Mouse (Mus musculus) MEL (cell line): Measurements from ENCODE around the gene Pgm2. TPM values are rescaled to one million over a fixed set of nuclear protein-coding genes. Genes with fewer than 3 reads are reported as not detected.
A peak's percentile ranks its signal among the peaks of the same experiment; 100 is the strongest.

Experiments used
- DNase-seq: peaks from one replicate; pipeline ENCODE4 v3.0.0; 2011; ENCODE audit warnings: low read depth, low spot score
- H3K27ac ChIP-seq: 2 replicates; pipeline ENCODE4 v1.5.1; 2012; ENCODE audit warnings: low read depth, mild to moderate bottlenecking, control low read depth, low read length, moderate library complexity; ENCODE audit not compliant: control insufficient read depth
- H3K27me3 ChIP-seq, 2 experiments: fragments of 150-350 bp in 1 of 2; sonication (generic) in 1 of 2; 2 replicates each; pipeline ENCODE4 v1.6.1; 2012; ENCODE audit warnings: low read length in 2 of 2, mild to moderate bottlenecking in 2 of 2, improper control_type of control experiment in 1 of 2, moderate library complexity in 1 of 2; ENCODE audit not compliant: insufficient read depth in 2 of 2, control insufficient read depth in 1 of 2
- H3K36me3 ChIP-seq, 2 experiments: 2 replicates each; pipeline ENCODE4 v1.6.1; 2012 to 2014; ENCODE audit warnings: low read length in 2 of 2, improper control_type of control experiment in 1 of 2, inconsistent platforms in 1 of 2, mild to moderate bottlenecking in 1 of 2; ENCODE audit not compliant: insufficient read depth in 2 of 2, control insufficient read depth in 1 of 2
- H3K4me1 ChIP-seq, 2 experiments: fragments of 150-350 bp in 1 of 2; sonication (generic) in 1 of 2; 2 replicates each; pipeline ENCODE4 v1.6.1; 2012; ENCODE audit warnings: low read length in 2 of 2, improper control_type of control experiment in 1 of 2, mild to moderate bottlenecking in 1 of 2; ENCODE audit not compliant: insufficient read depth in 2 of 2, control insufficient read depth in 1 of 2
- H3K4me3 ChIP-seq, 2 experiments: fragments of 150-350 bp in 1 of 2; sonication (generic) in 1 of 2; 2 replicates each; pipeline ENCODE4 v1.5.1; 2012; ENCODE audit warnings: low read depth in 2 of 2, low read length in 2 of 2, mild to moderate bottlenecking in 2 of 2, moderate library complexity in 2 of 2, control low read depth in 1 of 2, improper control_type of control experiment in 1 of 2; ENCODE audit not compliant: control insufficient read depth in 1 of 2, insufficient read depth in 1 of 2
- H3K79me2 ChIP-seq: 2 replicates; pipeline ENCODE4 v1.6.1; 2012; ENCODE audit warnings: mild to moderate bottlenecking, low read length, moderate library complexity; ENCODE audit not compliant: control insufficient read depth, poor library complexity, insufficient read depth
- H3K9ac ChIP-seq: 2 replicates; pipeline ENCODE4 v1.6.1; 2012; ENCODE audit warnings: low read depth, mild to moderate bottlenecking, control low read depth, low read length, moderate library complexity; ENCODE audit not compliant: control insufficient read depth, poor library complexity, severe bottlenecking
- H3K9me3 ChIP-seq: fragments of 150-350 bp; sonication (generic); replicated peaks from 2 replicates; pipeline ENCODE4 v1.6.1; 2012; ENCODE audit warnings: mild to moderate bottlenecking, low read length, improper control_type of control experiment, moderate library complexity; ENCODE audit not compliant: insufficient read depth
- CHD1 ChIP-seq: IDR thresholded peaks from 2 replicates; pipeline ENCODE4 v1.6.1; 2012; ENCODE audit warnings: low read depth, mild to moderate bottlenecking, inconsistent platforms, low read length, improper control_type of control experiment
- CTCF ChIP-seq, 3 experiments: IDR thresholded peaks in 2 of 3; conservative IDR thresholded peaks in 1 of 3; 2 replicates each; pipeline ENCODE4 v1.5.1; 2011 to 2012; ENCODE audit warnings: low read length in 3 of 3, low read depth in 2 of 3, mild to moderate bottlenecking in 2 of 3, improper control_type of control experiment in 1 of 3, inconsistent platforms in 1 of 3, mixed read lengths in 1 of 3, moderate library complexity in 1 of 3; ENCODE audit not compliant: control insufficient read depth in 1 of 3, insufficient read depth in 1 of 3, poor library complexity in 1 of 3, severe bottlenecking in 1 of 3
- ELF1 ChIP-seq: IDR thresholded peaks from 2 replicates; pipeline ENCODE4 v1.6.1; 2014; ENCODE audit warnings: low read depth, mild to moderate bottlenecking, inconsistent platforms, low read length, improper control_type of control experiment, moderate library complexity
- EP300 ChIP-seq, 2 experiments: IDR thresholded peaks; 2 replicates each; pipeline ENCODE4 v1.6.1; 2011; ENCODE audit warnings: improper control_type of control experiment in 2 of 2, low read length in 2 of 2, low read depth in 1 of 2, mild to moderate bottlenecking in 1 of 2
- ETS1 ChIP-seq: IDR thresholded peaks from 2 replicates; pipeline ENCODE4 v1.6.1; 2012; ENCODE audit warnings: low read depth, mild to moderate bottlenecking, inconsistent platforms, low read length, improper control_type of control experiment, moderate library complexity
- GABPA ChIP-seq: IDR thresholded peaks from 2 replicates; pipeline ENCODE4 v1.6.1; 2012; ENCODE audit warnings: low read depth, mild to moderate bottlenecking, inconsistent platforms, low read length, improper control_type of control experiment, moderate library complexity
- GATA1 ChIP-seq: IDR thresholded peaks from 2 replicates; pipeline ENCODE4 v1.6.1; 2011; ENCODE audit warnings: low read depth, low read length, improper control_type of control experiment
- MAFK ChIP-seq: IDR thresholded peaks from 2 replicates; pipeline ENCODE4 v1.6.1; 2011; ENCODE audit warnings: low read depth, mild to moderate bottlenecking, low read length, improper control_type of control experiment, borderline replicate concordance
- MAX ChIP-seq: IDR thresholded peaks from 2 replicates; pipeline ENCODE4 v1.6.1; 2011; ENCODE audit warnings: low read length, improper control_type of control experiment
- MEF2A ChIP-seq: IDR thresholded peaks from 2 replicates; pipeline ENCODE4 v1.6.1; 2014; ENCODE audit warnings: low read depth, mild to moderate bottlenecking, inconsistent platforms, low read length, improper control_type of control experiment; ENCODE audit not compliant: poor library complexity, insufficient replicate concordance, severe bottlenecking; ENCODE audit errors: extremely low read depth
- MXI1 ChIP-seq: IDR thresholded peaks from 2 replicates; pipeline ENCODE4 v1.6.1; 2011; ENCODE audit warnings: mild to moderate bottlenecking, low read depth, low read length, improper control_type of control experiment
- MYB ChIP-seq: IDR thresholded peaks from 2 replicates; pipeline ENCODE4 v1.6.1; 2011; ENCODE audit warnings: mild to moderate bottlenecking, low read depth, low read length, improper control_type of control experiment
- MYC ChIP-seq: IDR thresholded peaks from 2 replicates; pipeline ENCODE4 v1.6.1; 2011; ENCODE audit warnings: low read depth, mild to moderate bottlenecking, low read length, improper control_type of control experiment, moderate library complexity
- NELFE ChIP-seq: IDR thresholded peaks from 2 replicates; pipeline ENCODE4 v1.6.1; 2011; ENCODE audit warnings: low read depth, low read length, improper control_type of control experiment
- NRF1 ChIP-seq: IDR thresholded peaks from 2 replicates; pipeline ENCODE4 v1.6.1; 2014; ENCODE audit warnings: low read depth, mild to moderate bottlenecking, inconsistent platforms, low read length, improper control_type of control experiment, moderate library complexity; ENCODE audit not compliant: poor library complexity, insufficient read depth, severe bottlenecking
- RAD21 ChIP-seq: IDR thresholded peaks from 2 replicates; pipeline ENCODE4 v1.6.1; 2011; ENCODE audit warnings: mild to moderate bottlenecking, low read depth, low read length, improper control_type of control experiment
- RCOR1 ChIP-seq: IDR thresholded peaks from 2 replicates; pipeline ENCODE4 v1.6.1; 2012; ENCODE audit warnings: low read depth, mild to moderate bottlenecking, inconsistent platforms, low read length, improper control_type of control experiment
- SIN3A ChIP-seq: IDR thresholded peaks from 2 replicates; pipeline ENCODE4 v1.6.1; 2012; ENCODE audit warnings: low read length, improper control_type of control experiment, inconsistent platforms
- SMC3 ChIP-seq: IDR thresholded peaks from 2 replicates; pipeline ENCODE4 v1.6.1; 2011; ENCODE audit warnings: low read depth, low read length, improper control_type of control experiment
- TBP ChIP-seq: IDR thresholded peaks from 2 replicates; pipeline ENCODE4 v1.8.0; 2011; ENCODE audit warnings: low read depth, low read length, improper control_type of control experiment
- TCF12 ChIP-seq: IDR thresholded peaks from 2 replicates; pipeline ENCODE4 v1.6.1; 2014; ENCODE audit warnings: low read depth, mild to moderate bottlenecking, inconsistent platforms, low read length, improper control_type of control experiment, moderate library complexity
- USF2 ChIP-seq, 2 experiments: IDR thresholded peaks; 2 replicates each; pipeline ENCODE4 v1.6.1; 2011 to 2012; ENCODE audit warnings: improper control_type of control experiment in 2 of 2, low read length in 2 of 2, borderline replicate concordance in 1 of 2, inconsistent platforms in 1 of 2, low read depth in 1 of 2, mild to moderate bottlenecking in 1 of 2; ENCODE audit not compliant: insufficient read depth in 1 of 2
- ZC3H11A ChIP-seq: IDR thresholded peaks from 2 replicates; pipeline ENCODE4 v1.6.1; 2012; ENCODE audit warnings: low read depth, mild to moderate bottlenecking, inconsistent platforms, low read length, improper control_type of control experiment
- ZKSCAN1 ChIP-seq: IDR thresholded peaks from 2 replicates; pipeline ENCODE4 v1.6.1; 2012; ENCODE audit warnings: low read depth, mild to moderate bottlenecking, inconsistent platforms, low read length, improper control_type of control experiment, moderate library complexity
- ZMIZ1 ChIP-seq: IDR thresholded peaks from 2 replicates; pipeline ENCODE4 v1.6.1; 2012; ENCODE audit warnings: low read depth, mild to moderate bottlenecking, inconsistent platforms, low read length, improper control_type of control experiment, moderate library complexity
- ZNF384 ChIP-seq: IDR thresholded peaks from 2 replicates; pipeline ENCODE4 v1.6.1; 2012; ENCODE audit warnings: low read depth, mild to moderate bottlenecking, inconsistent platforms, low read length, improper control_type of control experiment
- polyA plus RNA-seq, 2 experiments: library from polyadenylated mRNA; stranded (reverse) in 1 of 2; unstranded in 1 of 2; fragments of >175 nt in 1 of 2; fragments of >200 nt in 1 of 2; gene quantifications; 2 replicates each; pipeline versions ENCODE4 v1.2.1 to v1.2.4; 2012; ENCODE audit warnings: low replicate concordance in 2 of 2, low read depth in 1 of 2; ENCODE audit not compliant: insufficient read length in 2 of 2, insufficient read depth in 1 of 2, missing spikeins in 1 of 2
- total RNA-seq: library from RNA; depleted of rRNA; stranded (reverse); fragments of 300-350 nt; gene quantifications from 2 replicates; pipeline ENCODE4 v1.2.3, GENCODE M21; 2012

Pgm2 gene
- total and polyA plus RNA-seq, 3 experiments: 22.0 to 64.0 TPM; not detected in 1

GRCm38 (mm10) chr5:64075506-64075905 is 17.2 kb upstream of the Pgm2 start:
- Histone ChIP-seq H3K9me3 (no peaks in the 10 kb centered on the region), H3K36me3 (peaks cover 0 to 3% of the 10 kb centered on the region in 2 experiments; a peak in 1 of 4 replicates), H3K27me3 (peaks cover 0 to 3% of the 10 kb centered on the region in 2 experiments; a peak in 3 of 4 replicates), H3K4me1 (peaks cover 2% of the 10 kb centered on the region in 2 experiments; a peak in 3 of 4 replicates), H3K4me3 (no peak overlapping the region), H3K27ac (no peak overlapping the region), H3K9ac (no peak overlapping the region), H3K79me2 (no peaks in the 10 kb centered on the region)
- peak; percentile 66 for DNase-seq
- TF ChIP-seq ZKSCAN1 (no peak), MEF2A (no peak), CHD1 (no peak), GATA1 (no peak), ETS1 (no peak), NELFE (no peak), SMC3 (peak; percentile 59), CTCF (IDR thresholded peaks at IDR 0.05 in 2 of 3, conservative IDR thresholded peaks at IDR 0.05 in 1 of 3; ENCODE audit: control insufficient read depth in 1 of 3, insufficient read depth in 1 of 3, low read depth in 2 of 3, low read length in 3 of 3, poor library complexity in 1 of 3, severe bottlenecking in 1 of 3) (peak in 2 of 3 experiments; percentile 9 to 64; a peak in 3 of 6 replicates), SIN3A (no peak), MAX (no peak), ZC3H11A (peak; percentile 65), NRF1 (no peak), RCOR1 (no peak), MAFK (no peak), MYB (no peak), ZNF384 (peak; percentile 93), MYC (no peak), RAD21 (peak; percentile 74), TCF12 (no peak), GABPA (no peak), USF2 (IDR thresholded peaks at IDR 0.05; ENCODE audit: borderline replicate concordance in 1 of 2, insufficient read depth in 1 of 2, low read depth in 1 of 2, low read length in 2 of 2) (no peak), MXI1 (no peak), ZMIZ1 (no peak), TBP (0 out of 2 replicates have a peak, but pooled peaks have one; percentile 57), EP300 (IDR thresholded peaks at IDR 0.05; ENCODE audit: low read depth in 1 of 2, low read length in 2 of 2) (no peak), ELF1 (no peak)
